Mouse (Mus musculus) kidney, adult 2 months (tissue): Measurements from ENCODE around the gene Rspo4.

Source experiments
- CTCF ChIP-seq: fragments of 200-500 bp; conservative IDR thresholded peaks from 2 replicates; pipeline ENCODE4 v1.5.1; 2011; ENCODE audit warnings: low read depth, mild to moderate bottlenecking, control low read depth, low read length, moderate library complexity, mixed read lengths; ENCODE audit not compliant: insufficient read depth, insufficient read length
- POLR2A ChIP-seq: fragments of 200-500 bp; IDR thresholded peaks from one replicate; pipeline ENCODE4 v1.6.1; 2011; ENCODE audit warnings: low read depth, low read length, control low read depth

DNA sequence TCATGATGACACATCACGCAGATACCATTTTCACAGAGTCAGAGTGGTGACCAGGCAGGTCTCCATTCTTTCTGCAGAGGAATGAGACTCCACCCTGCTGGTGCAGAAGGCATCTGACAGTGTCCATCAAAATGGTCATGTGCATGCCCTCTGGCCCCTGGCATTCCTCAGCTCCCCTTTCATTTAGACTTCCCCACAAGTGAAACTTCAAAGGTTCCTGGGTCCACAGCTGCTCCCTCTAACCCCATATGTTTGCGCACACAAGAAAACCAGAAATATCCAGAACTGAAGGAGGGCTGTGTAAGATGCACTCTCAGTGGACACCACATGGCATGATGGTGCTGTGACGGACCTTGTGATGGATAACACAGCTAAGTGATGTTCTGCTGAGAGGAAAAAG lies 35.9 kb downstream of the Rspo4 start:
- TF ChIP-seq CTCF: no peak
- no peak for TF ChIP-seq POLR2A
